Mouse (Mus musculus) CH12.LX (cell line): ENCODE data around the gene Myo5a.

Source experiments
- CTCF ChIP-seq, 2 experiments: IDR thresholded peaks in 1 of 2; conservative IDR thresholded peaks in 1 of 2; 2 replicates each; pipeline ENCODE4 v1.5.1; 2011 to 2012; ENCODE audit warnings: low read depth in 2 of 2, low read length in 2 of 2, improper control_type of control experiment in 1 of 2, inconsistent platforms in 1 of 2, mild to moderate bottlenecking in 1 of 2, moderate library complexity in 1 of 2
- MAFK ChIP-seq: IDR thresholded peaks from 2 replicates; pipeline ENCODE4 v1.6.1; 2011; ENCODE audit warnings: low read length, improper control_type of control experiment; ENCODE audit not compliant: insufficient replicate concordance
- POLR2A ChIP-seq: IDR thresholded peaks from 2 replicates; pipeline ENCODE4 v1.6.1; 2011; ENCODE audit warnings: low read depth, mild to moderate bottlenecking, improper control_type of control experiment, low read length

DNA sequence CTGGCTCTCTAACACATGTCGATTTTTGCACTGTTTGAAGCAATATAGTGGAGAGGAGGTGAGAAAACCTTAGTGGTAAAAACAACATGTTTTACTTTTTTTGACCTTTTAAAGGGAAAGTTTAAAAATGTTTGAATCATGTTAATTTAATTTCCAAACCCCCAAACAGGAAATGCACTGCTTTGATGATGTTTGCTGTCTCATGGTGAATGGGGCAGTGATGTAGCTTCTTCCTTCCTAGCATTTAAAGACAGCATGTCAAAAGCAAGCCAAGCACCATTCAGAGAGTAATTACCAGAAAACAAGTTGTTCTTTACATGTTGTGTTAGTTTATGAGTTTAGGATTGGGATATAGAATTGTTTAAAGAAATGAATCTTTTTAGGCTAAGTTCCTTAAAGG lies 138.4 kb downstream of the Myo5a start:
- no peak for TF ChIP-seq CTCF (conservative IDR thresholded peaks at IDR 0.05 in 1 of 2, IDR thresholded peaks at IDR 0.05 in 1 of 2; ENCODE audit: low read depth in 2 of 2, low read length in 2 of 2)
- TF ChIP-seq POLR2A: no peak
- no peak for TF ChIP-seq MAFK
